In the genomic region with DNA sequence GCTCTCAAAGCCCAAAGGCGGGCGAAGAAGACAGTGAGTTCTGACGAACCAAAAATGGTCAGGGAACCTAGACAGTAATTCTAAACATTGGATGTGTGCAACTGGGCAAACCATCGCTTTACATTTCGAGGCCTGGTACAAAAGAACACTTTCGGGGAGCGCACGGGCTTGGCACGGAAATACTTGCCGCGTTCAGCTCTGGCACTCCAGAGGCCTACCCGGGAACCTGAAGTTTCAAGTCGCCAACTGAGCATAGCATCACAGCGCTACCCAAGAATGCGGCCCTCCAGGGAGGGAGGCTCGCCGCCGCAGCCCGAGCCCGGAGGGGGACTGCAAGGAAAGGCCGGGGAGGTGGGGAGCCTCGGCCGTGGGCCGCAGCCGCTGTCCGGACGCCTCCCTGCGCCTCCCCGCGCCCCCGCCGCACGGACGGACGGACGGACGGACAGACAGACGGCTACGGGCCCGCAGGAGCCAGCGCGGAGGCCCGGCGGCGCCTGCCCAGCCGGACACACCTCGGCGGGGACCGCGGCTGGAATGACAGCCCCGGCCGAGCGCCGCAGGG, we compare ENCODE assay signal across 8 mouse cellular contexts. TPM values are rescaled to one million over a fixed set of nuclear protein-coding genes. Genes with fewer than 3 reads are reported as not detected.
DNase-seq lines count a peak whose midpoint lies in the region; ATAC-seq and TF ChIP-seq lines count a peak whose summit lies in the region.

No protein-coding gene starts in this region.

- peak overlapping the region; percentile 93 for H3K27ac ChIP-seq in forebrain, embryonic 16.5 days (ENCODE audit: low read length)
- H3K27ac ChIP-seq in lung, postnatal 0 days (ENCODE audit: low read length), result peak overlapping the region; percentile 93

- WGBS in forebrain, embryonic 16.5 days, result under 1% methylated on average over 46 of the region's 54 CpGs
- WGBS in lung, postnatal 0 days, result under 1% methylated on average over 35 of the region's 54 CpGs

- H3K9me3 ChIP-seq in forebrain, embryonic 16.5 days (ENCODE audit: control insufficient read depth, low read length), result no peaks in the 10 kb centered on the region
- no peaks in the 10 kb centered on the region for H3K9me3 ChIP-seq in lung, postnatal 0 days (ENCODE audit: low read length)

- ATAC-seq in forebrain, embryonic 16.5 days, result peak; percentile 78
- peak; percentile 80 for ATAC-seq in lung, postnatal 0 days

- peak; percentile 78 for DNase-seq in Muller cell, postnatal 12 days (ENCODE audit: inconsistent ontology term)
- peak; percentile 52 to 59 for DNase-seq in cerebellum, adult 18-20 months
- DNase-seq in heart, postnatal 4 days, result peak; percentile 60
- DNase-seq in layer of hippocampus, adult 9-11 months, result peak; percentile 34
- DNase-seq in lung, postnatal 0 days (ENCODE audit: low spot score), result peak; percentile 76
- DNase-seq in ovary, postnatal 14 days (ENCODE audit: low spot score), result peak; percentile 38
- peak; percentile 71 for DNase-seq in thymus, postnatal 14 days

- H3K4me1 ChIP-seq in forebrain, embryonic 16.5 days (replicated peaks; ENCODE audit: control insufficient read depth, insufficient read depth, low read length), result peaks cover 10% of the 10 kb centered on the region
- no peaks in the 10 kb centered on the region for H3K4me1 ChIP-seq in lung, postnatal 0 days (ENCODE audit: insufficient read depth, low read depth, low read length)

- peak overlapping the region; percentile 96 for H3K4me3 ChIP-seq in forebrain, embryonic 16.5 days (replicated peaks; ENCODE audit: low read length)
- H3K4me3 ChIP-seq in lung, postnatal 0 days (ENCODE audit: low read depth, low read length), result peak overlapping the region; percentile 95

- TF ChIP-seq CTCF in lung, postnatal 0 days (IDR thresholded peaks at IDR 0.05), result no peak

- no peaks in the 10 kb centered on the region for H3K27me3 ChIP-seq in forebrain, embryonic 16.5 days (replicated peaks; ENCODE audit: control insufficient read depth, insufficient read depth, low read length)
- no peaks in the 10 kb centered on the region for H3K27me3 ChIP-seq in lung, postnatal 0 days (replicated peaks; ENCODE audit: insufficient read depth, low read length)

- H3K4me2 ChIP-seq in forebrain, embryonic 16.5 days (ENCODE audit: low read length), result peak overlapping the region; percentile 76
- H3K4me2 ChIP-seq in lung, postnatal 0 days (replicated peaks; ENCODE audit: low read depth, low read length), result peak overlapping the region; percentile 72

- TF ChIP-seq EP300 in lung, postnatal 0 days (IDR thresholded peaks at IDR 0.05), result no peak

- peaks cover 1% of the 10 kb centered on the region; the same call in 1 of the 2 replicates for H3K36me3 ChIP-seq in forebrain, embryonic 16.5 days (ENCODE audit: control insufficient read depth, insufficient read depth)
- peaks cover 1% of the 10 kb centered on the region; the same call in 1 of the 2 replicates for H3K36me3 ChIP-seq in lung, postnatal 0 days (ENCODE audit: insufficient read depth, low read length)

- H3K9ac ChIP-seq in forebrain, embryonic 16.5 days (replicated peaks; ENCODE audit: low read depth, low read length), result peak overlapping the region; percentile 87
- peak overlapping the region; percentile 82 for H3K9ac ChIP-seq in lung, postnatal 0 days (replicated peaks; ENCODE audit: low read depth)

RNA-seq across cellular contexts. Expression of a gene that starts 0.6 kb away (rescaled TPM):
- polyA plus RNA-seq in forebrain, embryonic 16.5 days (2015; fragmentation: Nextera tagmentation; extraction: Ambion mirVana), result 7.5 and 8.5 TPM in 2 replicates
- 10 to 100 TPM; 17.6 to 17.8 TPM for total RNA-seq in heart, postnatal 4 days (2021)
- polyA plus RNA-seq in lung, postnatal 0 days (2015; fragmentation: Nextera tagmentation; extraction: Ambion mirVana), result 4.4 and 4.8 TPM in 2 replicates

RNA-seq across cellular contexts. Expression of a gene that starts 26.9 kb away (rescaled TPM):
- polyA plus RNA-seq in forebrain, embryonic 16.5 days (2015; fragmentation: Nextera tagmentation; extraction: Ambion mirVana), result 25.5 and 30.8 TPM in 2 replicates
- 10 to 100 TPM; 23.0 to 26.6 TPM for total RNA-seq in heart, postnatal 4 days (2021)
- polyA plus RNA-seq in lung, postnatal 0 days (2015; fragmentation: Nextera tagmentation; extraction: Ambion mirVana), result 37.1 and 43.8 TPM in 2 replicates

Comparison
In these comparisons a context has a peak if more than half of its experiments do, and no peak if none do; other contexts are left out.
1. Peak in every context shown above with its lines: DNase-seq, ATAC-seq, H3K4me3 ChIP-seq and H3K27ac ChIP-seq.